Mouse (Mus musculus) MEL (cell line): ENCODE results near the gene Trank1.

Experiments used
- CTCF ChIP-seq, 3 experiments: IDR thresholded peaks in 2 of 3; conservative IDR thresholded peaks in 1 of 3; 2 replicates each; pipeline ENCODE4 v1.5.1; 2011 to 2012; ENCODE audit warnings: low read length in 3 of 3, low read depth in 2 of 3, mild to moderate bottlenecking in 2 of 3, improper control_type of control experiment in 1 of 3, inconsistent platforms in 1 of 3, mixed read lengths in 1 of 3, moderate library complexity in 1 of 3; ENCODE audit not compliant: control insufficient read depth in 1 of 3, insufficient read depth in 1 of 3, poor library complexity in 1 of 3, severe bottlenecking in 1 of 3
- E2F4 ChIP-seq: IDR thresholded peaks from 2 replicates; pipeline ENCODE4 v1.6.1; 2011; ENCODE audit warnings: low read depth, low read length, improper control_type of control experiment, borderline replicate concordance
- ELF1 ChIP-seq: IDR thresholded peaks from 2 replicates; pipeline ENCODE4 v1.6.1; 2014; ENCODE audit warnings: low read depth, mild to moderate bottlenecking, inconsistent platforms, low read length, improper control_type of control experiment, moderate library complexity
- EP300 ChIP-seq, 2 experiments: IDR thresholded peaks; 2 replicates each; pipeline ENCODE4 v1.6.1; 2011; ENCODE audit warnings: improper control_type of control experiment in 2 of 2, low read length in 2 of 2, low read depth in 1 of 2, mild to moderate bottlenecking in 1 of 2
- GABPA ChIP-seq: IDR thresholded peaks from 2 replicates; pipeline ENCODE4 v1.6.1; 2012; ENCODE audit warnings: low read depth, mild to moderate bottlenecking, inconsistent platforms, low read length, improper control_type of control experiment, moderate library complexity
- MAX ChIP-seq: IDR thresholded peaks from 2 replicates; pipeline ENCODE4 v1.6.1; 2011; ENCODE audit warnings: low read length, improper control_type of control experiment
- ZC3H11A ChIP-seq: IDR thresholded peaks from 2 replicates; pipeline ENCODE4 v1.6.1; 2012; ENCODE audit warnings: low read depth, mild to moderate bottlenecking, inconsistent platforms, low read length, improper control_type of control experiment

DNA sequence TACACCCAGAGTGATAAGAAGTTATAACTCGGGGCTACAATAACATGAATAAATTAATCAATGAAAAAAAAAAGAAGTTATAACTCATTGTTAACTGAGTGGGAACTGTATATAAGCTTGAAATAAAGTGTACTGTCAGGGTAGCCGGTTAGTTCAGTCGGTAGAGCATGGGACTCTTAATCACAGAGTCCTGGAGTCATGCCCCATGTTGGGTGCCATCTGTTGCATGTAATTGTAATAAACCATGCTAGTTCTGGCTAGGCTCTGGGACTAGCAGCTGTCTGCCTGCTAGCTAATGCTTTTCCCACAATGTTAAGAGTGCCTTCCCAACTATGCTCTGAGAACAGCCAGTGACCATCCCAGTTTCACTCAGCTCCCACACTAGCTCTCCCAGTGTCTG lies 60.5 kb downstream of the Trank1 start:
- TF ChIP-seq E2F4 = no peak
- TF ChIP-seq CTCF (IDR thresholded peaks at IDR 0.05 in 2 of 3, conservative IDR thresholded peaks at IDR 0.05 in 1 of 3; ENCODE audit: control insufficient read depth in 1 of 3, insufficient read depth in 1 of 3, low read depth in 2 of 3, low read length in 3 of 3, poor library complexity in 1 of 3, severe bottlenecking in 1 of 3) = no peak
- TF ChIP-seq EP300 (IDR thresholded peaks at IDR 0.05; ENCODE audit: low read depth in 1 of 2, low read length in 2 of 2) = no peak
- no peak for TF ChIP-seq ELF1
- TF ChIP-seq GABPA = no peak
- no peak for TF ChIP-seq MAX
- no peak for TF ChIP-seq ZC3H11A
